Mouse (Mus musculus): ENCODE data around the gene Izumo2. TPM values are rescaled to one million over a fixed set of nuclear protein-coding genes. Genes with fewer than 3 reads are reported as not detected.

Gene Izumo2
- not detected in 2 replicates for polyA plus RNA-seq (2016; fragmentation: Nextera tagmentation; extraction: Ambion mirVana)

- no peak within 1 kb of the TSS for H3K9ac ChIP-seq
- no peak within 1 kb of the TSS for H3K4me2 ChIP-seq (replicated peaks)
- no peaks in the 10 kb centered on the region for H3K4me1 ChIP-seq
- ATAC-seq (ENCODE audit: low FRiP score, low read depth) = no peak
- H3K4me3 ChIP-seq = no peak within 1 kb of the TSS
- no peaks in the 10 kb centered on the region for H3K36me3 ChIP-seq
- no peaks in the 10 kb centered on the region for H3K27me3 ChIP-seq (replicated peaks)
- 78% methylated on average over 14 of the region's 14 CpGs for WGBS
- H3K9me3 ChIP-seq = no peaks in the 10 kb centered on the region
- no peak within 1 kb of the TSS for H3K27ac ChIP-seq
Observed at GRCm38 (mm10) chr7:44708574-44708973, at the start of gene Izumo2. Gene Izumo2, plus strand, starts transcription at chr7:44708742.

- Histone ChIP-seq H3K9me3 (no peaks in the 10 kb centered on the region), H3K4me2 (replicated peaks) (no peak overlapping the region), H3K36me3 (no peaks in the 10 kb centered on the region), H3K9ac (no peak overlapping the region), H3K4me1 (no peaks in the 10 kb centered on the region), H3K27me3 (replicated peaks) (peaks cover 4% of the 10 kb centered on the region; the same call in 1 of the 2 replicates), H3K27ac (no peak overlapping the region), H3K4me3 (no peak overlapping the region)
- ATAC-seq (ENCODE audit: low FRiP score, low read depth) = no peak
- WGBS = 77% methylated on average over 5 of the region's 5 CpGs
Observed at GRCm38 (mm10) chr7:44661219-44661618, 47.3 kb upstream of the Izumo2 start.

- no peaks in the 10 kb centered on the region for H3K4me1 ChIP-seq
- H3K27me3 ChIP-seq (replicated peaks) = peaks cover 6% of the 10 kb centered on the region
- peaks cover 6% of the 10 kb centered on the region; the same call in 1 of the 2 replicates for H3K9me3 ChIP-seq
- no peak overlapping the region for H3K4me2 ChIP-seq (replicated peaks)
- no peak for ATAC-seq (ENCODE audit: low FRiP score, low read depth)
- H3K9ac ChIP-seq = no peak overlapping the region
- H3K36me3 ChIP-seq = no peaks in the 10 kb centered on the region
- H3K27ac ChIP-seq = no peak overlapping the region
- WGBS = 18% methylated on average over 8 of the region's 8 CpGs
- H3K4me3 ChIP-seq = no peak overlapping the region
Observed at GRCm38 (mm10) chr7:44662168-44662567, 46.4 kb upstream of the Izumo2 start.

- H3K4me3 ChIP-seq = no peak overlapping the region
- H3K27ac ChIP-seq = no peak overlapping the region
- peaks cover 6% of the 10 kb centered on the region; the same call in 1 of the 2 replicates for H3K9me3 ChIP-seq
- peaks cover 9% of the 10 kb centered on the region for H3K27me3 ChIP-seq (replicated peaks)
- H3K9ac ChIP-seq = no peak overlapping the region
- WGBS = 22% methylated on average over 3 of the region's 3 CpGs
- no peak for ATAC-seq (ENCODE audit: low FRiP score, low read depth)
- H3K4me1 ChIP-seq = no peaks in the 10 kb centered on the region
- no peaks in the 10 kb centered on the region for H3K36me3 ChIP-seq
- H3K4me2 ChIP-seq (replicated peaks) = no peak overlapping the region
Observed at GRCm38 (mm10) chr7:44662569-44662968, 46.0 kb upstream of the Izumo2 start.

- no peak for ATAC-seq (ENCODE audit: low FRiP score, low read depth)
- Histone ChIP-seq H3K9ac (no peak overlapping the region), H3K27ac (no peak overlapping the region), H3K36me3 (no peaks in the 10 kb centered on the region), H3K9me3 (peaks cover 6% of the 10 kb centered on the region; the same call in 1 of the 2 replicates), H3K4me2 (replicated peaks) (no peak overlapping the region), H3K4me1 (no peaks in the 10 kb centered on the region), H3K4me3 (no peak overlapping the region), H3K27me3 (replicated peaks) (peaks cover 18% of the 10 kb centered on the region)
- WGBS = 89% methylated on average over 5 of the region's 5 CpGs
Observed at GRCm38 (mm10) chr7:44663546-44663945, 45.0 kb upstream of the Izumo2 start.

- Histone ChIP-seq H3K27me3 (replicated peaks) (peaks cover 27% of the 10 kb centered on the region), H3K9ac (no peak overlapping the region), H3K4me3 (no peak overlapping the region), H3K4me1 (no peaks in the 10 kb centered on the region), H3K4me2 (replicated peaks) (no peak overlapping the region), H3K36me3 (no peaks in the 10 kb centered on the region), H3K27ac (no peak overlapping the region), H3K9me3 (peaks cover 6% of the 10 kb centered on the region; the same call in 1 of the 2 replicates)
- 34% methylated on average over 11 of the region's 11 CpGs for WGBS
- ATAC-seq (ENCODE audit: low FRiP score, low read depth) = no peak
Observed at GRCm38 (mm10) chr7:44664731-44665130, 43.8 kb upstream of the Izumo2 start.

- H3K27me3 ChIP-seq (replicated peaks) = peaks cover 36% of the 10 kb centered on the region
- no peak for ATAC-seq (ENCODE audit: low FRiP score, low read depth)
- H3K36me3 ChIP-seq = no peaks in the 10 kb centered on the region
- H3K4me1 ChIP-seq = 0 out of 2 replicates have a peak, but pooled peaks cover 9% of the 10 kb centered on the region
- H3K27ac ChIP-seq = no peak overlapping the region
- peaks cover 6% of the 10 kb centered on the region; the same call in 1 of the 2 replicates for H3K9me3 ChIP-seq
- no peak overlapping the region for H3K4me3 ChIP-seq
- WGBS = 72% methylated on average over 2 of the region's 2 CpGs
- no peak overlapping the region for H3K4me2 ChIP-seq (replicated peaks)
- H3K9ac ChIP-seq = no peak overlapping the region
Observed at GRCm38 (mm10) chr7:44666462-44666861, 42.1 kb upstream of the Izumo2 start.

- 76% methylated on average over 13 of the region's 13 CpGs for WGBS
- Histone ChIP-seq H3K4me2 (replicated peaks) (no peak overlapping the region), H3K27me3 (replicated peaks) (peaks cover 35% of the 10 kb centered on the region)
Observed at GRCm38 (mm10) chr7:44667996-44668738, 40.4 kb upstream of the Izumo2 start.

GRCm38 (mm10) chr7:44669103-44669502 is 39.4 kb upstream of the Izumo2 start:
- Histone ChIP-seq H3K9me3 (peaks cover 6% of the 10 kb centered on the region; the same call in 1 of the 2 replicates), H3K4me1 (0 out of 2 replicates have a peak, but pooled peaks cover 9% of the 10 kb centered on the region), H3K4me2 (replicated peaks) (no peak overlapping the region), H3K27ac (no peak overlapping the region), H3K4me3 (no peak overlapping the region), H3K9ac (no peak overlapping the region), H3K36me3 (no peaks in the 10 kb centered on the region), H3K27me3 (replicated peaks) (peaks cover 40% of the 10 kb centered on the region)
- ATAC-seq (ENCODE audit: low FRiP score, low read depth) = no peak
- 16% methylated on average over 21 of the region's 21 CpGs for WGBS

More at GRCm38 (mm10) chr7:44667996-44668738, 40.4 kb upstream of the Izumo2 start:
- no peak for ATAC-seq (ENCODE audit: low FRiP score, low read depth)
- Histone ChIP-seq H3K4me1 (0 out of 2 replicates have a peak, but pooled peaks cover 9% of the 10 kb centered on the region), H3K27ac (no peak overlapping the region), H3K9me3 (peaks cover 6% of the 10 kb centered on the region; the same call in 1 of the 2 replicates), H3K4me3 (no peak overlapping the region), H3K9ac (no peak overlapping the region), H3K36me3 (no peaks in the 10 kb centered on the region)

- H3K4me2 ChIP-seq (replicated peaks) = peak within 1 kb of the TSS; percentile 59
- H3K27me3 ChIP-seq (replicated peaks) = peaks cover 40% of the 10 kb centered on the region
- 0 out of 2 replicates have a peak within 1 kb of the TSS, but pooled peaks have one; percentile 33 for H3K9ac ChIP-seq
- H3K27ac ChIP-seq = no peak within 1 kb of the TSS
- ATAC-seq (ENCODE audit: low FRiP score, low read depth) = peak; percentile 97
- under 1% methylated on average over 23 of the region's 23 CpGs for WGBS
- H3K4me3 ChIP-seq = peak within 1 kb of the TSS; percentile 28
- no peaks in the 10 kb centered on the region for H3K36me3 ChIP-seq
- peaks cover 10% of the 10 kb centered on the region for H3K9me3 ChIP-seq
- H3K4me1 ChIP-seq = 0 out of 2 replicates have a peak, but pooled peaks cover 9% of the 10 kb centered on the region
Observed at GRCm38 (mm10) chr7:44670803-44671202, 37.7 kb upstream of the Izumo2 start, which contains the start of gene Myh14. Gene Myh14, minus strand, starts transcription at chr7:44670843.

- Histone ChIP-seq H3K9me3 (peaks cover 4% of the 10 kb centered on the region; the same call in 1 of the 2 replicates), H3K27ac (no peak overlapping the region), H3K4me3 (no peak overlapping the region), H3K27me3 (replicated peaks) (peaks cover 38% of the 10 kb centered on the region), H3K36me3 (no peaks in the 10 kb centered on the region), H3K9ac (no peak overlapping the region), H3K4me2 (replicated peaks) (no peak overlapping the region), H3K4me1 (0 out of 2 replicates have a peak, but pooled peaks cover 9% of the 10 kb centered on the region)
- no peak for ATAC-seq (ENCODE audit: low FRiP score, low read depth)
- WGBS = 79% methylated on average over 5 of the region's 5 CpGs
Observed at GRCm38 (mm10) chr7:44672193-44672592, 36.3 kb upstream of the Izumo2 start.

GRCm38 (mm10) chr7:44674511-44674910 is 34.0 kb upstream of the Izumo2 start:
- Histone ChIP-seq H3K36me3 (no peaks in the 10 kb centered on the region), H3K27me3 (replicated peaks) (peaks cover 19% of the 10 kb centered on the region; the same call in 1 of the 2 replicates), H3K4me1 (0 out of 2 replicates have a peak, but pooled peaks cover 9% of the 10 kb centered on the region), H3K27ac (no peak overlapping the region), H3K9ac (no peak overlapping the region), H3K9me3 (peaks cover 4% of the 10 kb centered on the region; the same call in 1 of the 2 replicates), H3K4me3 (no peak overlapping the region), H3K4me2 (replicated peaks) (no peak overlapping the region)
- 74% methylated on average over 4 of the region's 4 CpGs for WGBS
- no peak for ATAC-seq (ENCODE audit: low FRiP score, low read depth)

Data from neural tube, embryonic 12.5 days (tissue).